19 mouse cellular contexts compared by ENCODE assay signal in the genomic region with DNA sequence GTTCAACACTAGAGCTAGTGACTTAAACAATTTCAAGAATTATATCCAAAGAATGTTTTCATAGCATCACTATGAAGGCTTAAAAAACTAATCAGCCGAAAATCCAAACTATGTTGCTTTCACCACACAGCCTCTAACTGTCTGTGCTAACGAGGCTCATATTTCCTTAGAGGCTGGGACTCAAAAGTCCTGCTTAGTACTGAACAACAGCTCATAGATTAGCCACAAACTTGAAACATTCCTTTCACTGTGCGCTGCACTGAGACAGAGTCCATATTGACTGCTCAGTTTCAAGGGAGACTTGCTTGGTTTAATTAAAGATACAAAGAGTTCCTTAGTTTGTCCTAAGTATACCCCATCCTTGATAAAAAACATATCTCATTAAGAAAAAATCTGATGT. TPM values are rescaled to one million over a fixed set of nuclear protein-coding genes. Genes with fewer than 3 reads are reported as not detected.
DNase-seq lines count a peak whose midpoint lies in the region; ATAC-seq and TF ChIP-seq lines count a peak whose summit lies in the region.
"Had no signal": no experiment of that assay in that cellular context is flagged by ENCODE, and none has a peak within 500 bp of the region (broad histone marks: within the 10 kb centered on the region; RNA-seq: fewer than 3 reads in every experiment).

No protein-coding gene starts in this region.

- H3K4me1 ChIP-seq in kidney, embryonic 15.5 days: peaks cover 6% of the 10 kb centered on the region
- H3K4me1 ChIP-seq in limb, embryonic 13.5 days: no peaks in the 10 kb centered on the region
- no peaks in the 10 kb centered on the region for H3K4me1 ChIP-seq in forebrain, embryonic 15.5 days
- H3K4me1 ChIP-seq: heart, embryonic 15.5 days; intestine, embryonic 15.5 days had no signal

- POLR2A ChIA-PET in Patski (lab: Charles Lee): interaction anchor here (0.5 kb wide), 1 partner anchor 38 kb away, joined by 5 read pairs; no protein-coding TSS in a partner anchor

- no peak overlapping the region for H3K9ac ChIP-seq in kidney, embryonic 15.5 days
- H3K9ac ChIP-seq in limb, embryonic 13.5 days: no peak overlapping the region
- no peak overlapping the region for H3K9ac ChIP-seq in forebrain, embryonic 15.5 days (replicated peaks)
- H3K9ac ChIP-seq: forebrain, embryonic 12.5 days; forebrain, postnatal 0 days; heart, embryonic 15.5 days; hindbrain, embryonic 14.5 days; intestine, embryonic 15.5 days had no signal

- H3K4me2 ChIP-seq in kidney, embryonic 15.5 days: no peak overlapping the region
- H3K4me2 ChIP-seq in limb, embryonic 13.5 days (replicated peaks): no peak overlapping the region
- no peak overlapping the region for H3K4me2 ChIP-seq in forebrain, embryonic 15.5 days (replicated peaks)
- H3K4me2 ChIP-seq: forebrain, embryonic 12.5 days; heart, embryonic 11.5 days; heart, embryonic 15.5 days; hindbrain, embryonic 14.5 days; intestine, embryonic 15.5 days had no signal

- CTCF ChIA-PET in Patski (lab: Charles Lee): interaction anchor here (1.2 to 1.4 kb wide), 2 partner anchors 9 to 17 kb away, joined by 3 to 5 read pairs; no protein-coding TSS in a partner anchor

- ATAC-seq in kidney, embryonic 15.5 days (replicated peaks; ENCODE audit: low FRiP score): peak; percentile 65
- peak; percentile 35 for ATAC-seq in Patski
- peak; percentile 51; the same call in 1 of the 2 replicates for ATAC-seq in limb, embryonic 13.5 days (ENCODE audit: low FRiP score, low read depth)
- no peak for ATAC-seq in forebrain, embryonic 15.5 days (replicated peaks)
- ATAC-seq: forebrain, postnatal 0 days; intestine, embryonic 15.5 days had no signal

- H3K36me3 ChIP-seq in kidney, embryonic 15.5 days: peaks cover 7% of the 10 kb centered on the region
- peaks cover 24% of the 10 kb centered on the region for H3K36me3 ChIP-seq in limb, embryonic 13.5 days
- no peaks in the 10 kb centered on the region for H3K36me3 ChIP-seq in forebrain, embryonic 15.5 days
- H3K36me3 ChIP-seq: heart, embryonic 15.5 days; intestine, embryonic 15.5 days had no signal

- in situ Hi-C loops in Patski (cut with MboI; ENCODE audit: low pct_unique_long_range_greater_than_20kb): loop anchor here (10.0 kb wide), 1 partner anchor 125 kb away; no protein-coding TSS in a partner anchor

- TF ChIP-seq CTCF in Patski (IDR thresholded peaks at IDR 0.05): no peak

- H3K4me3 ChIP-seq in kidney, embryonic 15.5 days (replicated peaks): no peak overlapping the region
- no peak overlapping the region for H3K4me3 ChIP-seq in limb, embryonic 13.5 days
- H3K4me3 ChIP-seq in forebrain, embryonic 15.5 days: no peak overlapping the region
- H3K4me3 ChIP-seq: forebrain, embryonic 12.5 days; heart, embryonic 15.5 days; intestine, embryonic 15.5 days had no signal

- no peak for DNase-seq in kidney, adult 11 months
- peak; percentile 81 for DNase-seq in Muller cell, postnatal 12 days (ENCODE audit: inconsistent ontology term)
- no peak for DNase-seq in Patski (ENCODE audit: low read depth, low spot score)
- DNase-seq: adrenal gland, postnatal 10 days; cerebellum, adult 11 months; cerebellum, adult 8-10 months; cerebellum, postnatal 14 days; forebrain, postnatal 0 days; gastrocnemius, postnatal 36 days; heart, adult 18-20 months; heart, postnatal 14 days had no signal

- H3K27ac ChIP-seq in kidney, embryonic 15.5 days: no peak overlapping the region
- H3K27ac ChIP-seq in limb, embryonic 13.5 days: no peak overlapping the region
- no peak overlapping the region for H3K27ac ChIP-seq in forebrain, embryonic 15.5 days (replicated peaks)
- H3K27ac ChIP-seq: forebrain, embryonic 12.5 days; heart, embryonic 15.5 days; hindbrain, embryonic 14.5 days; intestine, embryonic 15.5 days had no signal

- no peaks in the 10 kb centered on the region for H3K9me3 ChIP-seq in kidney, embryonic 15.5 days (replicated peaks)
- H3K9me3 ChIP-seq in limb, embryonic 13.5 days: no peaks in the 10 kb centered on the region
- H3K9me3 ChIP-seq in forebrain, embryonic 15.5 days: no peaks in the 10 kb centered on the region
- H3K9me3 ChIP-seq: forebrain, embryonic 12.5 days; heart, embryonic 15.5 days; intestine, embryonic 15.5 days had no signal

- peaks cover 3% of the 10 kb centered on the region; the same call in 1 of the 2 replicates for H3K27me3 ChIP-seq in kidney, embryonic 15.5 days
- no peaks in the 10 kb centered on the region for H3K27me3 ChIP-seq in Patski
- H3K27me3 ChIP-seq in limb, embryonic 13.5 days: no peaks in the 10 kb centered on the region
- H3K27me3 ChIP-seq in forebrain, embryonic 15.5 days: no peaks in the 10 kb centered on the region
- H3K27me3 ChIP-seq: forebrain, embryonic 12.5 days; heart, embryonic 15.5 days; intestine, embryonic 15.5 days had no signal

- WGBS in kidney, embryonic 15.5 days: 37% methylated on average over 3 of the region's 3 CpGs
- WGBS in limb, embryonic 13.5 days: 41% methylated on average over 3 of the region's 3 CpGs
- WGBS in forebrain, embryonic 15.5 days: 23% methylated on average over 3 of the region's 3 CpGs

RNA-seq across cellular contexts. Expression of a gene that starts 22.0 kb away (rescaled TPM):
- polyA plus RNA-seq in kidney, embryonic 15.5 days (2015; fragmentation: Nextera tagmentation; extraction: Ambion mirVana): 0.75 and 0.90 TPM in 2 replicates
- not detected for polyA plus RNA-seq in Patski (2021)
- polyA plus RNA-seq in limb, embryonic 13.5 days (2015; fragmentation: Nextera tagmentation; extraction: Ambion mirVana): 1.0 and 1.3 TPM in 2 replicates
- polyA plus RNA-seq in forebrain, embryonic 15.5 days (2015; fragmentation: Nextera tagmentation; extraction: Ambion mirVana): 0.34 and 0.42 TPM in 2 replicates

RNA-seq across cellular contexts. Expression of a gene that starts 53.5 kb away (rescaled TPM):
- polyA plus RNA-seq in kidney, embryonic 15.5 days (2015; fragmentation: Nextera tagmentation; extraction: Ambion mirVana): 0.39 and 0.74 TPM in 2 replicates
- 0.59 TPM for polyA plus RNA-seq in Patski (2021)
- 0.45 and 0.51 TPM in 2 replicates for polyA plus RNA-seq in limb, embryonic 13.5 days (2015; fragmentation: Nextera tagmentation; extraction: Ambion mirVana)
- polyA plus RNA-seq in forebrain, embryonic 15.5 days (2015; fragmentation: Nextera tagmentation; extraction: Ambion mirVana): 0.31 and 0.37 TPM in 2 replicates

RNA-seq across cellular contexts. Expression of a gene that starts 57.7 kb away (rescaled TPM):
- polyA plus RNA-seq in kidney, embryonic 15.5 days (2015; fragmentation: Nextera tagmentation; extraction: Ambion mirVana): 22.2 and 23.5 TPM in 2 replicates
- 6.8 TPM for polyA plus RNA-seq in Patski (2021)
- 44.0 and 44.5 TPM in 2 replicates for polyA plus RNA-seq in limb, embryonic 13.5 days (2015; fragmentation: Nextera tagmentation; extraction: Ambion mirVana)
- polyA plus RNA-seq in forebrain, embryonic 15.5 days (2015; fragmentation: Nextera tagmentation; extraction: Ambion mirVana): 4.3 and 4.7 TPM in 2 replicates
